Mouse (Mus musculus) brain, embryonic 18.5 days (tissue): ENCODE measurements around the gene Nfib.
"Not testable (repeated sequence)": the region's sequence is repeated elsewhere in the genome, so short reads cannot be mapped to it uniquely, and the experiment has no call there.

Source experiments
- DNase-seq: peaks from one replicate; pipeline ENCODE4 v3.0.0-alpha.2; 2012; ENCODE audit warnings: low read depth, low spot score

Gene Nfib

DNA sequence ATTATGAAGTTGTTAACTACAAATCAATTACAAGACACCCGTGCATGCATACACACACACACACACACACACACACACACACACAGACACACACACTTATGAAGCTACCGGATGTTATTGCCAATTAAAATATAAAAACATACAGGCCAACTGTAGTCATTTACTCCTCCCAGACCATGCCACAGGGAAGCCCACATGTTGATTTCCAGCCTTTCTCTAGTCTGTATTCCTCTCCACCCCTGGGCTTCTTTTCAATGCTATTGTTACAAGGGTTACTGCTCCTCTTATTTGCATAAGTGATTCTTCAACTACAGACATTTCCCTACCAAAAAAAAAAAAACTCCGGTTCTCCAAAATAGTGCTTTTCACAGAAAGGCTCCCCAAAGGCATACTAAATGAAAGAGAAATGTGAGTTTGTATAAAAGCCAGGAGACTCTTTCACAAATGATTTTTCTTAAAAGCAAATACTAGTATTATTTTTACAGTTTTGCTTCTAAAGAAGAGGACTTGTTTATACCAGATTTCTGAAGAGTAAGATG is 402.1 kb downstream of the Nfib start:
- no peak for DNase-seq

DNA sequence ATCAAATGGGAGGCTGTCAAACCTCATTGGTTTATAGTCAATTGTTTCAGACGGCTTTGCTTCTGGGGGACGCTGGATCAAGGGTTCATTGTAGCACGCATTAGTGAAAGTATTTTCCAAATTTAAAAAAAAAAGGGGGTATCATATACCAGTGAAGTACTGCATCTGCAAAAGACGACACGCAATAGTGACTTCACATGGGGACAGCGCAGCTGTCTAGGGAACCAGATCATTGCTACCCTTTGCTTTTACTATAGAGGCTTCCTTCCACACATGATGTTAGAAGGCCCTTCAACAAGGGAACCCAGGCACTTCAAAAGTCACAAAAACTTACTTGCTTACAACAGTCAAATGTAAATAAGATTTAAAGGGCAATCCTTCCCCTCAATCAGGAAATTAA is 402.6 kb downstream of the Nfib start:
- DNase-seq, result no peak

DNA sequence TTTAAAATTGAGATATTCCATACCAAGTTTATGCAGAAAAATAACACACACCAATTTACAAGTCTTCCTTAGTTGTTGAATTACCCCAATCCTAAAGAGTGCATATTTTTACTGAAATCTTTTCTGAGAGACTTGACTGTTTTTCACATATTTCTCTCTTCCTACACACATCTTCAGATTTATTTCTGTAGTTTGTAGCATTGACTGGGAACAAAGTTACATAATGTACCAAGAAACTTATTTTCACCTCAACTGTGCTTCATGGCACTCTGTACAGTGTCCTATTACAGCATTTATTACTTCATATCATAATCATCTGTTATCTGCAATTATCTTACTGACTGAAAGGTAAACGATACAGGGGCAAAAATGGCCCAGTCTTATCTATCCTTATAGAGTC is 406.9 kb downstream of the Nfib start:
- DNase-seq, result no peak

DNA sequence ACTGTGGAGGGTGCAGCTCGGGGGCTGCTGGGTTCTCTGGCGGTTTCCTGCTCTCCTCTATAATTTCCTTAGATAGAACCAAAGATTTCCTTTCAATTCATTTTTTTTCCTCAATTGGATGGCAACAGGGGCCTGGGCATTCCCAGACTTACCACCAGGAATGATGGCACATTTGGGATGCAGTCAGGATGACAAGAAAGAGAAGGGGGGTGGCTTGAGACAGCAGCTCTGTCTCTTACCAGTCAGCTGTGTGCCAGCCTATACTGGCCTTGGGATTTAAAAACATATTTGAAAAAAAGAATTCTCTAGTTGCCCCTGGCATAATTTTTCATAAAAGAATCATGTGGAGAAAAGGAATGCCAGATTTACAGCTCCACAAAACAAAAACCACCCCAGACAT is 408.0 kb downstream of the Nfib start:
- DNase-seq, result no peak

DNA sequence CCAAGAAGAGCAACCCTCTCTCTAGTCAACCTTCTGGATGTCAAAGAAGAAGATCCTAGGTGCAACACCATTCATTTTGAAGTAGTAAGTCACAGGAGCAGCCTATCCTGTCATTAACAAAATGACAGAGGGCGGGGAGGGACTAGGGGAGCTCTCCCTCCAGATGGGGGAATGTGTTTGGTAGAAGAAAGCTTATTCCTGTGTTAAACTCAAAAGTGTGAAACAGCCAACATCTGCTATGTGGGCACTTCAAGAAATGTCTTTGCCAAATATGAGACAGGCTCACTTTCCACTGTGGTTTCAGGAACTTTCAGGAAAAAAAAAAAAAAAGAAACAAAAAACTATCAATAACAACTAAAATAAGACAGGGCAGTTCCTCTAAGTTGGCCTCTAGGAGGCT is 411.5 kb downstream of the Nfib start:
- DNase-seq, result no peak

DNA sequence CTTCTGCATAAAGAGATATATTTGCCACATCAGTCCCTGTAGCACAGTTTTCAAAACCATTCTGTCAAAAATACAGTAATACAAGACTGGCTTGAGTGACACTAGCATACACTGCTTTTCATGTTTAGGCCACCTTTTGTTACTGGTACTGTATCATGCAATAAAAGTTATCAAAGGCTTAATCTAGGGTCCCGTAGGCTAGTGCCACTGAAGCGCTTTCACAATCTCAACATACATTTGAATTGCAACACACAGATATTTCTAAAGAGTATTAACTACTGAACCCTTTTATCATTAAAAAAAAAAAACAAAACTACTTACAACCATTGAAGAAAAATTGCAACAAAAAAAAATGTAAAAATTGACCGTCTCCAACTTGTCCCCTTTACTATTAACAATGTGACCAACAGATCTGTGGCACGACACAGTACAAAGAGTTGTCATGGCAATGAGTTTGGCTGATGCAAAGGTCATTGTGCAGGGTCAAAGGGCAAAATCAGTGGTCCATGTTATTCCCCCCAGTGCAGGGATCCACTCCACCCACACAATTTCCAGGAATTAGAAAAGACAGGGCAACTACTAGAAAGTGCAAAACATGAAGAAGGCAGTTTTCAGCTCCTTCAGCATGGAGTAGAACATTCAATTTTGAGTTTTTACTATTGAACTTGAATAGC is 414.2 kb downstream of the Nfib start:
- DNase-seq, result no peak

DNA sequence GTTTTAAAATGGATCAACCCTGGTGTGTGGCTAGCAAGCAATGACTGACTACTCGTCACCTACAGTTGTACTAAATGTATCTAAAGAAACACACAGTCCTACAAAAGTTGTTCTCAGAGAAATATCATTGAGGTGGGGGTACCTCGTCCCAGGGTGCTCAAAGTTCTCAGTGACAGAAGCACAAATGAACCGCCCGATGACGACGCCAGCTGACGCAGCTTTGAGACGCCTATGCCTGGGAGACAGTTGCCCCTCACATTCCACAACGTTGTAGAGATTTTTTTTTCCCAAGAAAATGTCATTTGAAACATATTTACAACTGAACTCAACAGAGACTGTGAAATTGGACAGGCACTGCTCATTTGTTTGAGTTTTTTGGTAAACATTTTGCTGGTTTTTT is 414.9 kb downstream of the Nfib start:
- no peak for DNase-seq

DNA sequence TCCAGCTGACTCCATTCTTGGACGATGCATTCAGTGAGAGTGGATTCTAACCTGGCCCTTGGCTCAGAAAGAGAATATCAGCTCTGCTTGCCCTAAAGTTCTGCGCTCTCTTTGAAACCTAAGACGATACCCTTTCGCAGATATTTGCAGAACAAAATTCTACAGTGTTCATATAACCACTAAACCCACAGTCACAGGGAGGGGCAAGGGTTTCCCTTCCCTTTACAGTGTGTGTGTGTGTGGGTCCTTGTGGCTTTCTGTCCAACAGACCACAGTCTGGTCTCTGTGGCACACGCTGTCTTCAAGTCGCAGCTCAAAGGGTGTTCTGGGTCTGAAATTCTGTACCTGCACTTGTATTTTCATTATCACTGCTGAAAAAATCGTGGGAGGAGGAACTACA is 416.0 kb downstream of the Nfib start:
- DNase-seq, result no peak

DNA sequence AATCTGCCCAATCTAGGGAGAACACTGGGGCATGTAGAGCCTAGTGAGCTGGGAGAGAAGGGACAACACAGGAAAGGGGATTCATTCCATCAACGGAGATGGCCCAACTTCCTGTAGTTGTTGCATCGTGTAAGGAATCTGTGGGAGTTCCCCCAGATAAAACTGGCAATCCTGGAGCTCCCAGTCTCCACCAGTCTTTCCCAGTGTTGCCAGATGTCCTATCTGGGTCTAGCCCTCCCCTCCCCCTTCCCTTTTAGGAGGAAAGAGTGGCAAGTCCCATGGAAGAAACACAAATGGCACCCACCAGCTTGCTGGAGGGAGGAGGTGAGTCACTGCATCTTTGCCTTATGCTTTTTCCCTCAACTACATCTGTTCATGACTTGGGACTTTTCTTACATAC is 417.4 kb downstream of the Nfib start:
- DNase-seq, result no peak

DNA sequence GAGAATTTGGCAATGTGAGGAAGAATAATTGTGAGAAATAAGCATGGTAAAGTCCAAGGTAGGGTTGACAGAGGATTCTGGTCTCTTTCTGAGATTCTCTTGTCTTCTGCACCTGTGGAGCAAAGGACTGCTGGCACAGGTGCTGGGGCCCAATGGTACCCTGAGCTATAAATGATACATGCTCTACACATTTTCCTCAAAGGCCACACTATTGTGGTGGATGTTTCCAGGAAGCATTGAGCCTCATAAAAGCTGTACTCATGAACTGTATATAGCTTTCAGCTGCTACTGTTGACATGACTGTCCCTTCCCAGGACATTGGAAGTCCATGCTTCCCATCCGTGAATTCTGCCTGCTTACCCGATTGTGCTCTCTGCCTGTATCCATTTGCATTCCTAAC is 418.1 kb downstream of the Nfib start:
- no peak for DNase-seq

DNA sequence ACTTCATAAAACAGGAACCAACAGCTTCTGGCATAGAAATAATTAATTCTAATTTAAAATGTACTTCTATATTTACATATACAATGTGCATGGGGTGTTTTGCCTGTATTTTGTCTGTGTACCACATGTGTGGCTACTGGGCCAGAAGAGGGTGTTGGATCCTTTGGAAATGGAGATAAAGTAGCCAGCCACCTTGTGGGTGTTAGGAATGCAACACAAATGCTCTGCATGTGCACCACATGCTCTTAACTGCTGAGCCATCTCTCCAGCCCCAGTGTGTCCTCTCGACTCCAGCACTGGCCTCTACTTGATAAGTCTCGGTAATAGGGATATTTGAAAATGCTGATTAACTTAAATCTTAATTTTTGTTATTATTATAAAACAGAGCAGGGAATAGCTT is 418.6 kb downstream of the Nfib start:
- no peak for DNase-seq

DNA sequence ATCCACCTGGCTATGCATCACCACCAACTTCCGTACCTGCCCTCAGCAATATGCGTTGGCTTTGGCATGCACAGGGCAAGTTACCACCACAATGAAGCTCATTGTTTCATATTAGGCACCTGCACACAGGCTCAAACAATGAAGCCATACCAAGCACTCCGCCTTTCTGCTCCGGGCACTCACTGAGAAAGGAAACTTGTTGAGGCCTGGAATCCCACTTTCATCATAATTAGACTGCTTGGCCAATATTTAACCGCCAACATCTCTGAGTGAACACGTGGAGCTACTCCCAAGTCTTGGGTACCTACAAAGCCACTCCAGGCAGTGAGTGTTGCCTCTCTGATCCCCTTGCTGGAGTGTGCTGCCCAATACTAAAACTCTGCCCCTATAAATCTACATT is 422.0 kb downstream of the Nfib start:
- no peak for DNase-seq

DNA sequence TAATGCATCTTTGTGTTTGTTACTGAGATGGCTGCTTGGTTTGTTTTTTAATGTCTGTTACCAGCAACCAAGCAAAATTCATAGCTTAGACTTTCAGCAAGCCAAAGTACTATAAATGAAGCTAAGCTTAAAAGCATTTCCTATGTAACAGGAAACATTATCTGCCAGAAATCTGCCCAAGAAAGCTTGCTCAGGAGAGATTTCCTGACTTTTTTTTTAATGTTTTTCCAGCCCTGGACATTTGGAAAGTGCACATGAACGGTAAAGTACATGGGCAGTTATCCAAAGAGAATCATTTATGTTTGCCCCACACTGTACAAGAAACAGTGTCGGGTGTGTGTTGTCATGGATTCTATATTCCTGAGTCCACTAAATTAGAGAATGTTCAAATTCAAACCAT is 429.6 kb downstream of the Nfib start:
- no peak for DNase-seq

DNA sequence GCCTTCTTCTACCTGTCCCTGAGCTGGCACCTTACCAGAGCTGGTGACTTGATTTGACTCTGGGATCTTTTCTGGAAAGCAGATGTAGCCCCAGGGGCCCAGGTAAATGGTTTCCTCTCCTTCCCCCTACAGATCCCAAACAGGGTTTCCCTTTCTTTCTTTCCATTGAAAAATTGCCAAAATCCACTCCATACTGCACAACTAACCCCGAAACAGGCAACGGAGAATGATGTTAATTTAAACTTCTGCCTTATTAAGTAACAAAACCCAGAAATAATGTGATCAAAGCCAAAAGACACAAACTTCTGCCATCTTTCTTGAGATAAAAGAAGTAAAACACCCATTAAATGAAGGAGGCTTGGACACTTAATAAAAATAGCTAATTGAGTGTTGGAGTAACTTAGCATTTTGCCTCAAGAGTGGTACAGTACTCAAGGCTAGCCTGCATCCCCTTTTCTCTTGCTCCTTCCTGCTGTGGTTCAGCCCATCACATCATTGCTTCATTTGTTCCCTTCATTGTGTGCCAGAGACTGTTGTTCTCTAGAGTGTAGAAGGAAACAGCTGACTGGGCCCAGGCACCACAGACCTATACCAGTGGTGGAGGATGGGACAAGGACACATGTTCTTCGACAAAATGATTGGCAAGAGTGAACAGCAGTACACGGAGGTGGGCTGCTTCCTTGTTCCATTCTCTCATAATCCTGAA is 432.3 kb downstream of the Nfib start:
- DNase-seq, result no peak

DNA sequence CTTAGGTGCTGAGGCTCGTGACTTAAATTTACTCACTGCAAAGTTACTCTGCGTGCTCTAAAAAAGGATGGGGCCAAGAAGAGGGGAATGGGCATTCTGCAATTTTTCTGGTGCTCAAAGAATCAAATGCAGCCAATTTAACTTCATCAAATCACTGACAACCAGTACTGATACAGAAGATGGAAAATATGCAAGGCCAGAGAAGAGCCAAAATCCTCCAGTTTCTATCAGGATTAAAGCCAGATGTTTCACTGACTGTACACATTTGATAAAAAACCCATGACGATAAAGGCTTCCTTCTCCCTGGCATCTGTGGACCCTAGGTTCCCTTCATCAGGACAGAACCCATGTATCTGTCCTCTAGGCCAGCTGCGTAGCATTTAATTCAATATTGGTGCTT is 433.5 kb downstream of the Nfib start:
- no peak for DNase-seq

DNA sequence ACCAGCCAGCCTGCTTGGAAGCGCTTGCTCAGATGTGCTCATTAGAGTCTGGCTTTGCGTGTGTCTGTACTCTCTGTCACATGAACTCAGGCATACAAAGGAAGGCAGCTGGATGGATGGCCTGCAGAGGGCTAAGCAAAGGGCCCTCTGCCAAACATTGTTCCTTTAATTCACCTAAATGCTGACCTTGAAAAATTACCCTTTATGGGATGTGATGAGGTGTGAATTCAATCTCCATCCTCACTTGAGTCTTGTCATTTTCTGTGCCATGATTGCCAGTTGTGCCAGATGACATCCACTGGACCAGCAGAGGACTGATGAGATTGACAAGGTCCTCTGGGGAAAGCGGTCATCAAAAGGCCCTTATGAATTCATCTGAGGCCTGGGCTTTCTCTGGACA is 434.0 kb downstream of the Nfib start:
- DNase-seq, result no peak

DNA sequence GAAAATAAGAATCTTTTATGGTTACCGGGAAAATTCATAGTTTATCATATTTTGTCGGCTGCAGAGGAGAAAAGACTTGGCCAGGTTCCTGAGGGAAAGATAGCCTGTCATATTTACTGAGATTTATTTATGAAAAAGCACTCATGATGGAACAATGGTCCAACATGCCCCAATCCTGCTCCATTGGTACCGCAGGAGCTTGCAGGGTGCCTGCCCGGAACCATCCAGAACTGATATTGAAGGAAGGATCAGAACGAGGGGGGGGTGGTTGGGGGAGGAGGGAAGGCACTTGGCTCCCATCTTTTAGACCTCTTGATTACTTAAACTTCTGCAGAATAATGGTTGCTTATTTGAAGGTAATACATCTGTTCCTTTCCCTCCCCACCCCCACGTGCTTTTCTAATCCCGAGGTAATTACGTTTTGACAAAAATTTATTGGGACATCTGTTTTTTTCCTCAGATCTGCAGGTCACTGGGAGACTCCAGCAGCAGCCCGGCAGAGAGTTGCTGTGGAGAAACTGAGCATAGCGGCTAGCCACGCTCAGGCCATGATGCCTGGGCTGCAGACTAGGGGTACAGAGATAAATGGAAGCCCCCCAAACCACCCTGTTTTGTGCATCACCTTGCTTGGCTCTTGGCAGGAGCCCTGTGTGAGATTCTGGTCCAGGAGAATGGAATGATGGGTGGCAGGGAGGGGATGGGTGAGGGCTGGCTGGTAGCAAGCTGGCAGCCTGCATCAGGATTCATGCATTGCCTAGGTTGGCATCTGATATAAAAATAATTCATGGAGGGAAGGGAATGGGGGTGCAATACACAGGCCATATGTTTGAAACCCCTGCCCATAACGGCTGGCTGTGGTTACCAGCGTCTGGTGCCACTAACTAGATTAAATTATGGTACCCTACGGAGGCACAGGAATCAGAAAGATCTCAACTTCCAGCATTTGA is 437.4 kb downstream of the Nfib start:
- no peak for DNase-seq

DNA sequence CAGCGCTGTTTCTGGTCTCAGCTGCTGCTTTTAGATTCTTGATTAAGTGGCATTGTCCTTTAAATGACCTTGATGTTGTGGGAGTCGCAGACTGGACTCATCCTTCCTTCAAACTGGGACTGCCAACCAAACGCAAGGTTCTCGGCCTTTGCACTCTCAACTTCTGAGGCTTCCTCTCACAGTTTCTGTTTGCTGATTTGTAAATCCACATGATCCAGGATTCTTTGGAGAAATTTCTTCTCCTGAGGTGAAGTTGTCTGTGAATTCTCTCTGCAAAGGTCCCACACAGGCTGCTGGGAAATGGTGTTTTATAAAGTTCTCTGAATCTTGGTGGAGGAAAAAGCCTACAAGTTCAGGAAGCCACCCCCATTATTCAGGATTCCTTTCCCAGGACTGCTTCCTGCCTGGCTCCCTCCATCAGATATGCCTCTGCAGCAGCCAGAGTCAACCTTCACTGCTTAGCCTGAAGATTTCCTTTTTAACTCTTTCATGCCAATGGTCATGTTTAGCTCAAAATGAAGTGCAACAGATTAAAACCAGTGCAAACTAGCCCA is 439.4 kb downstream of the Nfib start:
- no peak for DNase-seq

DNA sequence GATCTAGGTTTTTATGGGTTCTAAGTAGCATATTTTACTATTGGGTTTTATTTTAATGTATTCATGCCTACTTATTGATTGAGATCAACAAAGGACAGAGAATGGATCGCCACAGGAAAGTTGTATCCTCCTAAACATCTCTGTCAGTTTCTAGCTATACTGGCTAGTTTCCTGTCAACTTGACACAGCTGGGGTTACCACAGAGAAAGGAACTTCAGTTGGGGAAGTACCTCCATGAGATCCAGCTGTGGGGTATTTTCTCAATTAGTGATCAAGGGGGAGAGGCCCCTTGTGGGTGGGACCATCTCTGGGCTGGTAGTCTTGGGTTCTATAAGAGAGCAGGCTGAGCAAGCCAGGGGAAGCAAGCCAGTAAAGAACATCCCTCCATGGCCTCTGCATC is 447.0 kb downstream of the Nfib start:
- not testable (repeated sequence) for DNase-seq

DNA sequence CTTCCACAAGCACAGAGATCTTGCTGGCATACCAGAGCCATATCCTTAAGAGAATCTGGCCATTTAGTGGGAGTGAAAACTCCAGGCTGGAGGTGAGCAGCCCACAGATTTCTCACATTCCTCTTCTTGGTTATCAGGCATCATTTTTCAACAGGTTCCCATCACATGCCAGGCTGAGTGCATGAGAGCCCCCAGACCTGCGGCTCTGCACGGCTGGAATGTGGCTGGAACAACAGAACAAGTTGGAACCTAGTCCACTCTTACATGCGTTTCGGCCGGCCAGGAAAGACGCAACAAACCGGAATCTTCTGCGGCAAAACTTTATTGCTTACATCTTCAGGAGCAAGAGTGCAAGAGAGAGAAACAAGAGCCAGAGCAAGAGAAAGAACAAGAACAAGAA is 453.5 kb downstream of the Nfib start:
- DNase-seq, result no peak

DNA sequence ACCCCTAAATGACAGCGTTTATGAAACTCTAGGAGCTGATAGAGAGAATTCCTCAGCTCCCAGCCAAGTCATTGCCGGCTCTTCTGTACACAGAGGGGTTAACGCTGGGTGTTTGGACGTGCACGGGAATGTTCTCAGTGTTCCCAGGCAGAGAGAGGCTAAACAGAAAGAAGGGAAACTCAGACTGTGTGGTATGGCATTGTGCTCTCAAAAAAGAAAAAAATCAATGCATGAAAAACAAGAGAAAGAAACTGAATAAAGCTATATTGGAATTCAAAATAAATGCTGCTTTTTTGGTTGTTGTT is 455.2 kb downstream of the Nfib start:
- DNase-seq, result no peak
